Mouse (Mus musculus) embryonic facial prominence, embryonic 10.5 days (tissue): Measurements from ENCODE around the gene Ttc1. TPM values are rescaled to one million over a fixed set of nuclear protein-coding genes. Genes with fewer than 3 reads are reported as not detected.

Source experiments
- DNase-seq: peaks from one replicate; pipeline ENCODE4 v3.0.0-alpha.2; 2017; ENCODE audit warnings: low spot score
- H3K27ac ChIP-seq: fragments of 300-500 bp; sonication (generic); replicated peaks from 2 replicates; pipeline ENCODE4 v1.5.1; 2016; ENCODE audit warnings: mild to moderate bottlenecking
- H3K27me3 ChIP-seq: fragments of 300-500 bp; sonication (generic); replicated peaks from 2 replicates; pipeline ENCODE4 v1.6.1; 2016; ENCODE audit warnings: low read depth, mild to moderate bottlenecking; ENCODE audit not compliant: poor library complexity, severe bottlenecking
- H3K36me3 ChIP-seq: fragments of 300-500 bp; sonication (generic); replicated peaks from 2 replicates; pipeline ENCODE4 v1.6.1; 2016; ENCODE audit warnings: mild to moderate bottlenecking, moderate library complexity
- H3K4me1 ChIP-seq: fragments of 300-500 bp; sonication (generic); 2 replicates; pipeline ENCODE4 v1.6.1; 2016
- H3K4me3 ChIP-seq: fragments of 300-500 bp; sonication (generic); 2 replicates; pipeline ENCODE4 v1.5.1; 2016; ENCODE audit warnings: mild to moderate bottlenecking, moderate library complexity
- H3K9me3 ChIP-seq: fragments of 300-500 bp; sonication (generic); 2 replicates; pipeline ENCODE4 v1.6.1; 2016; ENCODE audit warnings: mild to moderate bottlenecking
- WGBS: fragments of 180-500 bp; shearing (Covaris S2); methylation state at CpG from one replicate; pipeline ENCODE4 v1.1.7; 2016; 5-methylcytosine and 5-hydroxymethylcytosine counted together
- polyA plus RNA-seq: library from polyadenylated mRNA; unstranded; fragments of >200 nt; fragmentation: Nextera tagmentation; extraction: Ambion mirVana; gene quantifications from 2 replicates; pipeline ENCODE4 v1.2.1, GENCODE M21; 2016

The Ttc1 gene
- polyA plus RNA-seq, 1 experiment from 2014 or later, result 82.2 TPM

DNA sequence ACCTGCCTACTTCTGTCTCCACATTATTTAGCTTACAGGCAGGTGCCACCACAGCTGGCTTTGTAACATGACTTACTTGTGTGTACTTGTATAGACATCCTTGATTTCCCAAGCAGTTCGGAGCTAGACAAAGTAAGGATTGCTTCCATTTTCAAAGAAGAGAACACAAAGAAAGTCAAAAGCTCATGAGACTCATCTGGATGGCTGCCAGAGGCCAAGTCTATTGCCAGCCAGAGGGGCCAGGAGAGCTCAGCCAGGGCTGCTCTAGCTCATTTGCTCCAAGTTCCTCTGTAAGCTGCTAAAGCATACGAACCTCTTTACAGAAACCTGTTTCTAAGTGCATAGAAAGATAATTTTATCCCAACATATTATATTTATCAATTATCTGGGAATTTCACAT lies 10.6 kb upstream of the Ttc1 start:
- no peaks in the 10 kb centered on the region for H3K4me1 ChIP-seq
- no peaks in the 10 kb centered on the region; the same call in 1 of the 2 replicates for H3K27me3 ChIP-seq
- WGBS, result 73% methylated on average over 2 of the region's 2 CpGs
- no peak for DNase-seq
- H3K36me3 ChIP-seq, result no peaks in the 10 kb centered on the region
- H3K27ac ChIP-seq, result no peak overlapping the region
- H3K9me3 ChIP-seq, result no peaks in the 10 kb centered on the region
- no peak overlapping the region for H3K4me3 ChIP-seq

- Histone ChIP-seq H3K4me1 (no peaks in the 10 kb centered on the region), H3K9me3 (no peaks in the 10 kb centered on the region), H3K27me3 (no peaks in the 10 kb centered on the region), H3K27ac (no peak overlapping the region), H3K4me3 (no peak overlapping the region), H3K36me3 (no peaks in the 10 kb centered on the region)
- no peak for DNase-seq
- WGBS, result 66% methylated on average over 5 of the region's 5 CpGs
Measured at GRCm38 (mm10) chr11:43755411-43755810, 7.6 kb upstream of the Ttc1 start.

GRCm38 (mm10) chr11:43754568-43754967 lies 6.8 kb upstream of the Ttc1 start:
- Histone ChIP-seq H3K27me3 (no peaks in the 10 kb centered on the region), H3K4me3 (no peak overlapping the region), H3K36me3 (no peaks in the 10 kb centered on the region), H3K27ac (no peak overlapping the region), H3K4me1 (no peaks in the 10 kb centered on the region), H3K9me3 (no peaks in the 10 kb centered on the region)
- no peak for DNase-seq
- 86% methylated on average over 1 of the region's 1 CpGs for WGBS

DNA sequence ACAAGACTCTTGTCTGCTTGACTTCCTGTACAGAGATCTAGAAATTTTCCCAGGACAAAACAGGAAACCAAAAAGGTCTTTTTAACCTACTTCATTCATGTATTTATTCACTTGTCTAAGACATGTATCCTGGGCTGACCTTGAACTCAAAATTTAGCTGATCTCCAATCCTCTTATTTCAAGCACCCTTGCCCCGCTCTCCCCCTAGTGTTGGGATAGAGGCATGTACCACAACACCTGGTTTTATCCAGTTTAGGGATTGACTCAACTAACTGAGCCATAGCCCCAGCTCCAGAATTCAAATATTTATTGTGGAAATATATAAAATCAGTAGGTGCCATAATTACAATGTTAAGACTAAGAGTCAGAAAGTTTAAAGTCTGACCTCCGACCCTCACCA lies 3.7 kb upstream of the Ttc1 start:
- no peak overlapping the region for H3K27ac ChIP-seq
- no peak for DNase-seq
- no peaks in the 10 kb centered on the region for H3K27me3 ChIP-seq
- no peak overlapping the region for H3K4me3 ChIP-seq
- no peaks in the 10 kb centered on the region for H3K36me3 ChIP-seq
- 64% methylated on average over 2 of the region's 2 CpGs for WGBS
- H3K4me1 ChIP-seq, result peaks cover 12% of the 10 kb centered on the region
- no peaks in the 10 kb centered on the region for H3K9me3 ChIP-seq

- Histone ChIP-seq H3K27me3 (no peaks in the 10 kb centered on the region), H3K4me1 (no peaks in the 10 kb centered on the region), H3K4me3 (no peak overlapping the region), H3K36me3 (peaks cover 56% of the 10 kb centered on the region), H3K27ac (no peak overlapping the region), H3K9me3 (no peaks in the 10 kb centered on the region)
- no peak for DNase-seq
- WGBS, result 93% methylated on average over 7 of the region's 7 CpGs
Measured at GRCm38 (mm10) chr11:43728737-43729301, 19.0 kb downstream of the Ttc1 start.

DNA sequence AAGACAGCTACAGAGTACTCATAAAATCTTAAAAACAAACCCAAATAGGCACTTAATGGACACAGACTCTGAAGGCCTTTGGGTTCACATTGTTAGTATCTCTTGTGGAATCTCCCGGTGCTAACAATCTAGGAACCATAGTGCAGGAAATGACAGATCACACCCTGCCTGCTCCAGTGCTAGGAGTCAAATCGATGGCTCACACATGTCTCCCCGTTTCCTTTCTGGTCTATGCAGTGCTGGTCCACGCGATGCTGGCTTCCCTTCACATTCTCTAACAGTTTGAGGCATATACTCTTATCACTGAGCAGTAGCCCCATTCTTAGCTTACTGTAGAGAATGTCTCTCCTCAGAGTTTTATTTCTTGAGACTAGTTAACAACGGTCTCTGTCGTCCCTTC lies 20.0 kb downstream of the Ttc1 start:
- H3K27ac ChIP-seq, result no peak overlapping the region
- no peaks in the 10 kb centered on the region for H3K4me1 ChIP-seq
- WGBS, result 82% methylated on average over 7 of the region's 7 CpGs
- no peaks in the 10 kb centered on the region for H3K27me3 ChIP-seq
- no peak overlapping the region for H3K4me3 ChIP-seq
- peaks cover 55% of the 10 kb centered on the region for H3K36me3 ChIP-seq
- H3K9me3 ChIP-seq, result no peaks in the 10 kb centered on the region
- no peak for DNase-seq

DNA sequence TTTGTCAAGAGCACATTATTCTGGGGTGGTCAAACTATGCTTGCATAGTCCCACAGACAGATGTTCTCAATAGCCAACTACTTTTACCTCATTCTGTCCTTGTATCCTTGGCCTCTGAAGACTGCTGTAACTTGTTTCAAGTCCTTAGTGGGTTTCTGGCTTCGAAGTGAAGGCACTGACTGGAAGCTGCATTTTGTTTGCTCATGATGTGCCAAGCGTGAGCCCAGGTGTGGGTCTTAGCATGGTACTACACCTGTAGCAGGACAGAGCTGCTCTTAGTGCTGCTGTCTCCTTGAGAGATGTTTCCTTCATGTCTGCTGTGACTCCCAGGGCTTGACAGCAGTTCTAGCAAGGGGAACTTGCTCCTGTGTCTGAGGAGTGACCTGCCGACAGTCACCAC lies 24.4 kb downstream of the Ttc1 start:
- H3K4me1 ChIP-seq, result no peaks in the 10 kb centered on the region
- H3K27ac ChIP-seq, result no peak overlapping the region
- H3K27me3 ChIP-seq, result no peaks in the 10 kb centered on the region
- peaks cover 49% of the 10 kb centered on the region for H3K36me3 ChIP-seq
- H3K9me3 ChIP-seq, result no peaks in the 10 kb centered on the region
- DNase-seq, result no peak
- no peak overlapping the region for H3K4me3 ChIP-seq
- 92% methylated on average over 3 of the region's 3 CpGs for WGBS

DNA sequence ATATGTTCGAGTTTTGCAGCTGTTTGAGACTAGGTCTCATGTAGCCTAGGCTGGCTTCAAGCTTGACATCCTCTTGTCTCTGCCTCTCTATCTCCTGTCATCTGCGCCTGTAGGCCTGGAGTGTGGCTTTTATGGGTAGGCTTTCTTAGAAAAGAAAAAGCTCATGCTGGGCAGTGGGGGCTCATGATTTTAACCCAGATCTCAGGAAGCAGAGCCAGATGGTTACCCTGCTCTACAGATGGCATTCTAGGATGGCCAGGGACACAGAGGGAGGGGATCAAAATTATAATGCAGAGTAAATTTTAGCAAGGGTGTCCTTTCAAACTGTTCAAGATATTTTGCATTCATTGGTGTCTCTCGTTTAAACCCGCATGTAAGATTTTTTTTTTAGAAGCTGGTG lies 35.6 kb downstream of the Ttc1 start:
- Histone ChIP-seq H3K9me3 (no peaks in the 10 kb centered on the region), H3K36me3 (peaks cover 85% of the 10 kb centered on the region), H3K27ac (no peak overlapping the region), H3K4me1 (no peaks in the 10 kb centered on the region), H3K4me3 (no peak overlapping the region), H3K27me3 (no peaks in the 10 kb centered on the region)
- DNase-seq, result no peak
- WGBS, result 89% methylated on average over 4 of the region's 4 CpGs

DNA sequence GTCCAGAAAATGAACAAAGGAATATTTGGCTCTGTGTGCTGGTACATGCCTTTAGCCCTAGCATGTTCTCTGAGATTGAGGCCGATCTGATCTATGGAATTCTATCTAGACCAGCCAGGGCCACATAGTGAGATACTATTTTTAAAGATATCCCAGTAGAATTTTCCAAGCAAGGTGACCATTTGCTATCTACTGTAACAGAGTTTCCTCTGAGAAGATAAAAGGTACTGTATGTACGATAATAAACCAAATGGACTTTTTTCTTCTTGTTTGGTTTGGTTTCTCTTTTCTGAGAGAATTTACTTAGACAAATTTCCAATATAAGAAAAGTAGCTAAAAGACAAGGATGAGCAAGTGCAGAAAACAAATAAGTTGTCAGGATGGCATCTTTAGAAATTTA lies 39.4 kb downstream of the Ttc1 start:
- Histone ChIP-seq H3K27ac (no peak overlapping the region), H3K36me3 (peaks cover 83% of the 10 kb centered on the region), H3K4me1 (no peaks in the 10 kb centered on the region), H3K9me3 (no peaks in the 10 kb centered on the region), H3K27me3 (no peaks in the 10 kb centered on the region), H3K4me3 (no peak overlapping the region)
- 96% methylated on average over 2 of the region's 2 CpGs for WGBS
- DNase-seq, result no peak

DNA sequence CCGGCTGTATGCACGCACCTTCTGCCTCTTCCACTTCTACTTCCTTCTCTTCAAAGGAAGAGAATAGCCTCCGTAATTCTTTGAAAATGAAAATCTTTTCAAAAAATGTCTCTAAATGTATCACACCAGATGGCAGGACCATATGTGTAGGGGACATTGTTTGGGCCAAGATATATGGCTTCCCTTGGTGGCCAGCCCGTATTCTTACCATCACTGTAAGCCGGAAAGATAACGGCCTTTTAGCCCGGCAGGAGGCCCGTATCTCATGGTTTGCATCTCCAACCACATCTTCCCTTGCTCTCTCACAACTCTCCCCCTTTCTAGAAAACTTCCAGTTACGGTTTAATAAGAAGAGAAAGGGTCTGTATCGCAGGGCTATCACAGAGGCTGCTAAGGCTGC lies 42.1 kb downstream of the Ttc1 start:
- Histone ChIP-seq H3K36me3 (peaks cover 81% of the 10 kb centered on the region), H3K9me3 (no peaks in the 10 kb centered on the region), H3K27me3 (no peaks in the 10 kb centered on the region), H3K4me1 (no peaks in the 10 kb centered on the region), H3K4me3 (no peak overlapping the region), H3K27ac (no peak overlapping the region)
- no peak for DNase-seq
- WGBS, result 95% methylated on average over 10 of the region's 10 CpGs

GRCm38 (mm10) chr11:43703552-43703951 lies 44.3 kb downstream of the Ttc1 start:
- Histone ChIP-seq H3K36me3 (peaks cover 80% of the 10 kb centered on the region), H3K4me3 (no peak overlapping the region), H3K27me3 (no peaks in the 10 kb centered on the region), H3K9me3 (no peaks in the 10 kb centered on the region), H3K4me1 (no peaks in the 10 kb centered on the region), H3K27ac (no peak overlapping the region)
- WGBS, result 92% methylated on average over 1 of the region's 1 CpGs
- DNase-seq, result no peak

DNA sequence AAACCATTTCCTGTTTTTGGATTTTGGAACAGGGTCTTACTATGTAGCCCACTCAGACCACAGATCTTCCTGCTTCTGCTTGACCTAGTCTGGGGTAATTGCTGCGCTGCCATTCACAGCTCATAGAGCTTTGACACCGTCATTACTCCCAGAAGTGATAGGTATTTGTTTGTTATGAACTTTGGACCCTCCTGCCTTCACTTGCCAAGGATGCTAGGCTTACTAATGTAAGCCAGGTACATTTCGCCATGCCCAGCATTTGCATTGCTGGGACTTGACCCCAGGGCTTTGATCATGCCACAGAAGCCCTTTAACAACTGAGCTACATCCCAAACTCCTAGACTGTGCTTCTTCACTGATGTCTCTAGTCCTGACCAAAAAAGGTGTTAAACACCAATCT lies 47.5 kb downstream of the Ttc1 start:
- Histone ChIP-seq H3K36me3 (peaks cover 76% of the 10 kb centered on the region), H3K4me3 (no peak overlapping the region), H3K9me3 (no peaks in the 10 kb centered on the region), H3K27me3 (no peaks in the 10 kb centered on the region), H3K4me1 (0 out of 2 replicates have a peak, but pooled peaks cover 2% of the 10 kb centered on the region), H3K27ac (no peak overlapping the region)
- no peak for DNase-seq
- 91% methylated on average over 3 of the region's 3 CpGs for WGBS

GRCm38 (mm10) chr11:43698621-43699020 lies 49.2 kb downstream of the Ttc1 start:
- DNase-seq, result no peak
- WGBS, result 87% methylated on average over 5 of the region's 5 CpGs
- Histone ChIP-seq H3K27me3 (no peaks in the 10 kb centered on the region), H3K36me3 (peaks cover 75% of the 10 kb centered on the region), H3K27ac (no peak overlapping the region), H3K4me1 (0 out of 2 replicates have a peak, but pooled peaks cover 2% of the 10 kb centered on the region), H3K9me3 (no peaks in the 10 kb centered on the region), H3K4me3 (no peak overlapping the region)

DNA sequence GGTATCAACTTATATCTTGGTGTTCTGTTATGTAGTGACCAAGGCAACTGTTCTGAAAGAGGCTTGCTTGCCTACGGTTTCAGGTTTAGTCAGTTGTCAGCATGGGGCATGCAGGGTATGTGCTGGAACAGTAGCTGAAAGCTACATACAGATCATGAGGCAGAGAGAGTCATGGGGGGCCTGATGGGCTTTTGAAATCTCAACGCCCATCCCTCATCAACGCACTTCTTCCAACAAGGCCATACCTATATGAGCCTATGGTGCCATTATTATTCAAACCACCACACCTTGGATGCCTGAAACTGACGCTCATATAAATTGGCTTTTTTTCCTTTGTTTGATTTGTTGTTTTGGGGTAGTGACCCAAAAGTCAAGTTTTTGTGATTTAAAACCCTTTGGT lies 51.2 kb downstream of the Ttc1 start:
- no peak overlapping the region for H3K27ac ChIP-seq
- 92% methylated on average over 4 of the region's 4 CpGs for WGBS
- peaks cover 84% of the 10 kb centered on the region for H3K36me3 ChIP-seq
- no peaks in the 10 kb centered on the region for H3K27me3 ChIP-seq
- H3K4me1 ChIP-seq, result 0 out of 2 replicates have a peak, but pooled peaks cover 2% of the 10 kb centered on the region
- no peak for DNase-seq
- H3K9me3 ChIP-seq, result no peaks in the 10 kb centered on the region
- H3K4me3 ChIP-seq, result no peak overlapping the region
